Mouse (Mus musculus): Measurements from ENCODE around the gene Thsd4. TPM values are rescaled to one million over a fixed set of nuclear protein-coding genes. Genes with fewer than 3 reads are reported as not detected.

Gene Thsd4
- polyA plus RNA-seq, 1 experiment, result 1.7 TPM

GRCm38 (mm10) chr9:60119846-60120245 lies 402.0 kb downstream of the Thsd4 start:
- Histone ChIP-seq H3K36me3 (ENCODE audit: control insufficient read depth, insufficient read depth) (no peaks in the 10 kb centered on the region), H3K4me3 (no peak overlapping the region), H3K27me3 (ENCODE audit: control insufficient read depth, insufficient read depth, insufficient read length) (peaks cover 38% of the 10 kb centered on the region), H3K4me2 (ENCODE audit: low read depth) (no peak overlapping the region), H3K79me2 (ENCODE audit: control insufficient read depth, insufficient read depth) (no peaks in the 10 kb centered on the region), H3ac (ENCODE audit: control insufficient read depth, insufficient read length) (no peak overlapping the region)
- TF ChIP-seq TCF12 (IDR thresholded peaks at IDR 0.05; ENCODE audit: insufficient read depth, poor library complexity, severe bottlenecking) (no peak), REST (IDR thresholded peaks at IDR 0.05; ENCODE audit: insufficient read depth, insufficient read length) (no peak), POLR2AphosphoS2 (IDR thresholded peaks at IDR 0.05; ENCODE audit: insufficient read length, low read depth) (no peak), USF1 (IDR thresholded peaks at IDR 0.05; ENCODE audit: low read depth) (no peak), TCF3 (IDR thresholded peaks at IDR 0.05; ENCODE audit: insufficient read length, low read depth) (no peak), POLR2A (IDR thresholded peaks at IDR 0.05; ENCODE audit: insufficient read length, low read depth) (no peak), E2F4 (IDR thresholded peaks at IDR 0.05; ENCODE audit: insufficient read depth) (no peak), MYOG (IDR thresholded peaks at IDR 0.05; ENCODE audit: control insufficient read depth in 1 of 3, insufficient read depth in 1 of 3, insufficient read length in 2 of 3, low read depth in 2 of 3) (no peak)

- no peak for TF ChIP-seq MAX (IDR thresholded peaks at IDR 0.05; ENCODE audit: low read depth)
- no peak for TF ChIP-seq TCF3 (IDR thresholded peaks at IDR 0.05; ENCODE audit: insufficient read length, low read depth)
- no peak for TF ChIP-seq POLR2AphosphoS2 (IDR thresholded peaks at IDR 0.05; ENCODE audit: insufficient read length, low read depth)
- TF ChIP-seq MYOG (IDR thresholded peaks at IDR 0.05; ENCODE audit: control insufficient read depth in 1 of 3, insufficient read depth in 1 of 3, insufficient read length in 2 of 3, low read depth in 2 of 3), result no peak
- no peak for TF ChIP-seq CEBPB (IDR thresholded peaks at IDR 0.05; ENCODE audit: insufficient read depth, poor library complexity, severe bottlenecking)
- no peak for TF ChIP-seq REST (IDR thresholded peaks at IDR 0.05; ENCODE audit: insufficient read depth, insufficient read length)
- TF ChIP-seq MYOD1 (IDR thresholded peaks at IDR 0.05; ENCODE audit: control insufficient read depth in 1 of 3, insufficient read length in 2 of 3, low read depth in 2 of 3), result no peak
- no peak for TF ChIP-seq TCF12 (IDR thresholded peaks at IDR 0.05; ENCODE audit: insufficient read depth, poor library complexity, severe bottlenecking)
- TF ChIP-seq SRF (IDR thresholded peaks at IDR 0.05; ENCODE audit: control insufficient read depth, insufficient read length, low read depth), result no peak
- TF ChIP-seq POLR2A (IDR thresholded peaks at IDR 0.05; ENCODE audit: insufficient read length, low read depth), result no peak
- TF ChIP-seq E2F4 (IDR thresholded peaks at IDR 0.05; ENCODE audit: insufficient read depth), result no peak
- TF ChIP-seq USF1 (IDR thresholded peaks at IDR 0.05; ENCODE audit: low read depth), result no peak
- Histone ChIP-seq H3K27me3 (ENCODE audit: control insufficient read depth, insufficient read depth, insufficient read length) (peaks cover 23% of the 10 kb centered on the region), H3ac (ENCODE audit: control insufficient read depth, insufficient read length) (no peak overlapping the region), H3K79me2 (ENCODE audit: control insufficient read depth, insufficient read depth) (no peaks in the 10 kb centered on the region), H3K36me3 (ENCODE audit: control insufficient read depth, insufficient read depth) (no peaks in the 10 kb centered on the region), H3K4me2 (ENCODE audit: low read depth) (no peak overlapping the region), H3K4me3 (no peak overlapping the region)
Observed at GRCm38 (mm10) chr9:60117831-60118230, 404.0 kb downstream of the Thsd4 start.

GRCm38 (mm10) chr9:60115711-60116247 lies 406.1 kb downstream of the Thsd4 start:
- H3K27me3 ChIP-seq (ENCODE audit: control insufficient read depth, insufficient read depth, insufficient read length), result peaks cover 23% of the 10 kb centered on the region
- H3K4me3 ChIP-seq, result no peak overlapping the region
- H3ac ChIP-seq (ENCODE audit: control insufficient read depth, insufficient read length), result no peak overlapping the region
- no peak overlapping the region for H3K4me2 ChIP-seq (ENCODE audit: low read depth)
- TF ChIP-seq CEBPB (IDR thresholded peaks at IDR 0.05; ENCODE audit: insufficient read depth, poor library complexity, severe bottlenecking), result no peak
- no peak for TF ChIP-seq SRF (IDR thresholded peaks at IDR 0.05; ENCODE audit: control insufficient read depth, insufficient read length, low read depth)
- TF ChIP-seq TCF3 (IDR thresholded peaks at IDR 0.05; ENCODE audit: insufficient read length, low read depth), result no peak
- TF ChIP-seq POLR2AphosphoS2 (IDR thresholded peaks at IDR 0.05; ENCODE audit: insufficient read length, low read depth), result no peak
- no peak for TF ChIP-seq MYOG (IDR thresholded peaks at IDR 0.05; ENCODE audit: control insufficient read depth in 1 of 3, insufficient read depth in 1 of 3, insufficient read length in 2 of 3, low read depth in 2 of 3)
- TF ChIP-seq MYOD1 (IDR thresholded peaks at IDR 0.05; ENCODE audit: control insufficient read depth in 1 of 3, insufficient read length in 2 of 3, low read depth in 2 of 3), result no peak
- no peak for TF ChIP-seq REST (IDR thresholded peaks at IDR 0.05; ENCODE audit: insufficient read depth, insufficient read length)
- no peak for TF ChIP-seq TCF12 (IDR thresholded peaks at IDR 0.05; ENCODE audit: insufficient read depth, poor library complexity, severe bottlenecking)
- TF ChIP-seq E2F4 (IDR thresholded peaks at IDR 0.05; ENCODE audit: insufficient read depth), result no peak
- TF ChIP-seq MAX (IDR thresholded peaks at IDR 0.05; ENCODE audit: low read depth), result no peak
- no peak for TF ChIP-seq USF1 (IDR thresholded peaks at IDR 0.05; ENCODE audit: low read depth)
- TF ChIP-seq POLR2A (IDR thresholded peaks at IDR 0.05; ENCODE audit: insufficient read length, low read depth), result no peak
- H3K36me3 ChIP-seq (ENCODE audit: control insufficient read depth, insufficient read depth), result no peaks in the 10 kb centered on the region
- H3K79me2 ChIP-seq (ENCODE audit: control insufficient read depth, insufficient read depth), result no peaks in the 10 kb centered on the region

- no peak overlapping the region for H3K4me3 ChIP-seq
- H3K79me2 ChIP-seq (ENCODE audit: control insufficient read depth, insufficient read depth), result no peaks in the 10 kb centered on the region
- TF ChIP-seq E2F4 (IDR thresholded peaks at IDR 0.05; ENCODE audit: insufficient read depth), result no peak
- no peak for TF ChIP-seq TCF12 (IDR thresholded peaks at IDR 0.05; ENCODE audit: insufficient read depth, poor library complexity, severe bottlenecking)
- TF ChIP-seq POLR2A (IDR thresholded peaks at IDR 0.05; ENCODE audit: insufficient read length, low read depth), result no peak
- TF ChIP-seq MAX (IDR thresholded peaks at IDR 0.05; ENCODE audit: low read depth), result no peak
- TF ChIP-seq TCF3 (IDR thresholded peaks at IDR 0.05; ENCODE audit: insufficient read length, low read depth), result no peak
- no peak for TF ChIP-seq MYOG (IDR thresholded peaks at IDR 0.05; ENCODE audit: control insufficient read depth in 1 of 3, insufficient read depth in 1 of 3, insufficient read length in 2 of 3, low read depth in 2 of 3)
- TF ChIP-seq REST (IDR thresholded peaks at IDR 0.05; ENCODE audit: insufficient read depth, insufficient read length), result no peak
- TF ChIP-seq USF1 (IDR thresholded peaks at IDR 0.05; ENCODE audit: low read depth), result no peak
- H3K27me3 ChIP-seq (ENCODE audit: control insufficient read depth, insufficient read depth, insufficient read length), result peaks cover 26% of the 10 kb centered on the region
- no peak overlapping the region for H3ac ChIP-seq (ENCODE audit: control insufficient read depth, insufficient read length)
- no peaks in the 10 kb centered on the region for H3K36me3 ChIP-seq (ENCODE audit: control insufficient read depth, insufficient read depth)
- H3K4me2 ChIP-seq (ENCODE audit: low read depth), result no peak overlapping the region
Observed at GRCm38 (mm10) chr9:60115306-60115705, 406.5 kb downstream of the Thsd4 start.

GRCm38 (mm10) chr9:60110200-60110599 lies 411.6 kb downstream of the Thsd4 start:
- no peaks in the 10 kb centered on the region for H3K36me3 ChIP-seq (ENCODE audit: control insufficient read depth, insufficient read depth)
- no peak overlapping the region for H3ac ChIP-seq (ENCODE audit: control insufficient read depth, insufficient read length)
- H3K4me2 ChIP-seq (ENCODE audit: low read depth), result no peak overlapping the region
- TF ChIP-seq MAX (IDR thresholded peaks at IDR 0.05; ENCODE audit: low read depth), result no peak
- no peak for TF ChIP-seq CEBPB (IDR thresholded peaks at IDR 0.05; ENCODE audit: insufficient read depth, poor library complexity, severe bottlenecking)
- TF ChIP-seq POLR2A (IDR thresholded peaks at IDR 0.05; ENCODE audit: insufficient read length, low read depth), result no peak
- no peak for TF ChIP-seq SRF (IDR thresholded peaks at IDR 0.05; ENCODE audit: control insufficient read depth, insufficient read length, low read depth)
- TF ChIP-seq TCF3 (IDR thresholded peaks at IDR 0.05; ENCODE audit: insufficient read length, low read depth), result no peak
- peaks cover 4% of the 10 kb centered on the region for H3K27me3 ChIP-seq (ENCODE audit: control insufficient read depth, insufficient read depth, insufficient read length)
- H3K79me2 ChIP-seq (ENCODE audit: control insufficient read depth, insufficient read depth), result no peaks in the 10 kb centered on the region
- H3K4me3 ChIP-seq, result no peak overlapping the region

All from myocyte (in vitro differentiated cells).